In the genomic region with DNA sequence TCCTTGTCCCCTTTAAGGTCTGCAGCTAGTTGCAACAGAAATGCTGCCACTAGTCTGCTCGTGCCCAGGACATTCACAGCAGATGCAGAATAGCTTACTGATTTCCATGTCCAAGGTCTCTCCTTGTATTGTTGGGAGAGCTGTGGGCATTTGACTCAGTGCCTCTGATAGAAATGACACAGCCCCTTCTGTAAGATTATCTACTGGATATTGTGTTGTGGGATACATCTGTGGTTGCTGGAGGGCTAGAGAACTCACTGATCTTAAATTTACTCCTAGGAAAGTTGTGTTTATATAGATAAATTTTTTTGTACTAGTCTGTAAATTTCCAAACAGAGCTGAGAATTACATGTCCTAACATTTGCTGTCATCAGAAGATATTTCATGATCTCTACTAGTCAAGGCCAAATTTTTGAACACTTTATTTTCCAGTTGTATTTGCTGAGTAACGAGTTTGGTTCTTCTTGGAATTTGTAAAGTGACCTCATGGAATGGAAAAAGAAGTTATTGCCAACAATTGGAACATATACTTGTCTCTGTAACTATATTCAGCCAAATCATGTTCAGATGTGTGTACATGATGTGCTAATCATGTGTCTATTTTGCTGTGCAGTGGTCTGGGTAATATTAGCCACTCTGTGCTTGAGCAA, we compare ENCODE assay signal across 17 mouse cellular contexts.
A peak's percentile ranks its signal among the peaks of the same experiment; 100 is the strongest.
DNase-seq lines count a peak whose midpoint lies in the region; ATAC-seq and TF ChIP-seq lines count a peak whose summit lies in the region.
"Had no signal": no experiment of that assay in that cellular context is flagged by ENCODE, and none has a peak within 500 bp of the region (broad histone marks: within the 10 kb centered on the region; RNA-seq: fewer than 3 reads in every experiment).

No protein-coding gene starts in this region.

- H3K27me3 ChIP-seq in kidney, adult 2 months (replicated peaks; ENCODE audit: control insufficient read depth, insufficient read depth, low read length), result no peaks in the 10 kb centered on the region
- no peaks in the 10 kb centered on the region for H3K27me3 ChIP-seq in hindbrain, embryonic 11.5 days (ENCODE audit: control insufficient read depth, insufficient read depth, low read length)
- H3K27me3 ChIP-seq: CH12.LX; embryonic facial prominence, embryonic 13.5 days; limb, embryonic 15.5 days had no signal

- H3K36me3 ChIP-seq in kidney, adult 2 months (ENCODE audit: control insufficient read depth, insufficient read depth, low read length), result no peaks in the 10 kb centered on the region
- H3K36me3 ChIP-seq in hindbrain, embryonic 11.5 days (ENCODE audit: control insufficient read depth, insufficient read depth, low read length), result no peaks in the 10 kb centered on the region

- no peak overlapping the region for H3K4me2 ChIP-seq in hindbrain, embryonic 11.5 days (replicated peaks; ENCODE audit: low read depth, low read length)
- H3K4me2 ChIP-seq: embryonic facial prominence, embryonic 13.5 days; limb, embryonic 15.5 days had no signal

- no peak for TF ChIP-seq CTCF in kidney, adult 2 months (conservative IDR thresholded peaks at IDR 0.05; ENCODE audit: insufficient read depth, insufficient read length, low read depth, low read length)
- no peak for TF ChIP-seq CTCF in embryonic fibroblast, embryonic 13.5 days (IDR thresholded peaks at IDR 0.05; ENCODE audit: borderline replicate concordance, insufficient read depth, low read length)

- peak; percentile 23 for DNase-seq in kidney, adult 2 months
- no peak for DNase-seq in kidney, adult 11 months
- peak; percentile 56 for DNase-seq in 3134 (ENCODE audit: extremely low read depth, insufficient read length, low spot score)
- DNase-seq in 3T3-L1 (ENCODE audit: low read depth, low spot score), result peak; percentile 96
- no peak for DNase-seq in cerebellum, postnatal 10 days
- no peak for DNase-seq in hindbrain, embryonic 11.5 days (ENCODE audit: low spot score)
- DNase-seq: cerebellum, adult 18-20 months; heart, postnatal 4 days; kidney, adult 8-10 months; kidney, postnatal 4 days had no signal

- ATAC-seq in hindbrain, embryonic 11.5 days (ENCODE audit: low FRiP score), result no peak

- no peak for TF ChIP-seq POLR2A in kidney, adult 2 months (IDR thresholded peaks at IDR 0.05; ENCODE audit: low read depth, low read length)
- no peak; the same call in 1 of the 2 replicates for TF ChIP-seq POLR2A in embryonic fibroblast, embryonic 13.5 days (IDR thresholded peaks at IDR 0.05; ENCODE audit: low read depth, low read length)

- H3K4me3 ChIP-seq in kidney, adult 2 months (ENCODE audit: insufficient read depth, low read depth, low read length), result no peak overlapping the region
- H3K4me3 ChIP-seq in embryonic fibroblast, embryonic 13.5 days (ENCODE audit: insufficient read depth, low read length), result no peak overlapping the region
- no peak overlapping the region for H3K4me3 ChIP-seq in hindbrain, embryonic 11.5 days (ENCODE audit: low read depth, low read length)
- H3K4me3 ChIP-seq: embryonic facial prominence, embryonic 13.5 days; forebrain, embryonic 10.5 days; heart, embryonic 10.5 days; limb, embryonic 15.5 days; midbrain, embryonic 10.5 days had no signal

- H3K27ac ChIP-seq in kidney, adult 2 months (ENCODE audit: insufficient read depth, low read depth, low read length), result no peak overlapping the region
- H3K27ac ChIP-seq in embryonic fibroblast, embryonic 13.5 days (ENCODE audit: insufficient read depth, low read length), result peak overlapping the region; percentile 99
- H3K27ac ChIP-seq in hindbrain, embryonic 11.5 days (ENCODE audit: low read depth, low read length), result no peak overlapping the region
- H3K27ac ChIP-seq: embryonic facial prominence, embryonic 13.5 days; forebrain, embryonic 10.5 days; heart, embryonic 10.5 days; limb, embryonic 15.5 days; midbrain, embryonic 10.5 days had no signal

- H3K9me3 ChIP-seq in hindbrain, embryonic 11.5 days (ENCODE audit: control insufficient read depth, low read length), result no peaks in the 10 kb centered on the region
- H3K9me3 ChIP-seq: embryonic facial prominence, embryonic 13.5 days; forebrain, embryonic 10.5 days; heart, embryonic 10.5 days; limb, embryonic 15.5 days; midbrain, embryonic 10.5 days had no signal

- H3K9ac ChIP-seq in hindbrain, embryonic 11.5 days (ENCODE audit: low read depth, low read length), result no peak overlapping the region
- H3K9ac ChIP-seq: embryonic facial prominence, embryonic 13.5 days; limb, embryonic 15.5 days had no signal

- no peaks in the 10 kb centered on the region for H3K4me1 ChIP-seq in kidney, adult 2 months (ENCODE audit: control insufficient read depth, insufficient read depth, low read length)
- peaks cover 17% of the 10 kb centered on the region for H3K4me1 ChIP-seq in embryonic fibroblast, embryonic 13.5 days (ENCODE audit: control insufficient read depth, insufficient read depth, low read length)
- H3K4me1 ChIP-seq in hindbrain, embryonic 11.5 days (replicated peaks; ENCODE audit: control insufficient read depth, insufficient read depth, low read length), result no peaks in the 10 kb centered on the region
- H3K4me1 ChIP-seq: embryonic facial prominence, embryonic 13.5 days; forebrain, embryonic 10.5 days; limb, embryonic 15.5 days; midbrain, embryonic 10.5 days had no signal

- 76% methylated on average over 2 of the region's 2 CpGs for WGBS in kidney, adult 2 months
- 85% methylated on average over 2 of the region's 2 CpGs for WGBS in hindbrain, embryonic 11.5 days

Comparison
In these comparisons a context has a peak if more than half of its experiments do, and no peak if none do; other contexts are left out.
1. DNase-seq: peak in kidney, adult 2 months (single experiment), 3134 (single experiment) and 3T3-L1 (single experiment); none in kidney, adult 11 months (single experiment), cerebellum, postnatal 10 days (0 of 2) and hindbrain, embryonic 11.5 days (single experiment).